Mouse (Mus musculus) limb, embryonic 10.5 days (tissue): ENCODE measurements around the gene Tbc1d8. TPM values are rescaled to one million over a fixed set of nuclear protein-coding genes. Genes with fewer than 3 reads are reported as not detected.

ENCODE experiments used
- DNase-seq: peaks from one replicate; pipeline ENCODE4 v3.0.0-alpha.2; 2017; ENCODE audit warnings: low spot score
- H3K27ac ChIP-seq: fragments of 300-500 bp; sonication (generic); 2 replicates; pipeline ENCODE4 v1.5.1; 2016; ENCODE audit warnings: mild to moderate bottlenecking
- H3K27me3 ChIP-seq: fragments of 300-500 bp; sonication (generic); 2 replicates; pipeline ENCODE4 v1.6.1; 2016; ENCODE audit warnings: low read depth, mild to moderate bottlenecking; ENCODE audit not compliant: poor library complexity, severe bottlenecking
- H3K36me3 ChIP-seq: fragments of 300-500 bp; sonication (generic); 2 replicates; pipeline ENCODE4 v1.6.1; 2016; ENCODE audit warnings: mild to moderate bottlenecking, moderate library complexity
- H3K4me1 ChIP-seq: fragments of 300-500 bp; sonication (generic); 2 replicates; pipeline ENCODE4 v1.6.1; 2016
- H3K4me3 ChIP-seq: fragments of 300-500 bp; sonication (generic); 2 replicates; pipeline ENCODE4 v1.5.1; 2016; ENCODE audit warnings: mild to moderate bottlenecking, moderate library complexity
- H3K9me3 ChIP-seq: fragments of 300-500 bp; sonication (generic); replicated peaks from 2 replicates; pipeline ENCODE4 v1.6.1; 2016; ENCODE audit warnings: mild to moderate bottlenecking
- WGBS: fragments of 180-500 bp; shearing (Covaris S2); methylation state at CpG from one replicate; pipeline ENCODE4 v1.1.7; 2016; 5-methylcytosine and 5-hydroxymethylcytosine counted together
- polyA plus RNA-seq: library from polyadenylated mRNA; unstranded; fragments of >200 nt; fragmentation: Nextera tagmentation; extraction: Ambion mirVana; gene quantifications from 2 replicates; pipeline ENCODE4 v1.2.1, GENCODE M21; 2016

Gene Tbc1d8
- polyA plus RNA-seq, 1 experiment from 2014 or later, result 5.1 TPM

- DNase-seq, result no peak
- WGBS, result 84% methylated on average over 5 of the region's 5 CpGs
- Histone ChIP-seq H3K4me3 (no peak overlapping the region), H3K27me3 (no peaks in the 10 kb centered on the region), H3K27ac (no peak overlapping the region), H3K9me3 (no peaks in the 10 kb centered on the region), H3K36me3 (peaks cover 22% of the 10 kb centered on the region), H3K4me1 (no peaks in the 10 kb centered on the region)
Measured at GRCm38 (mm10) chr1:39379021-39379420, 99.5 kb downstream of the Tbc1d8 start.

GRCm38 (mm10) chr1:39378540-39378939 is 100.0 kb downstream of the Tbc1d8 start:
- no peak for DNase-seq
- Histone ChIP-seq H3K36me3 (peaks cover 26% of the 10 kb centered on the region), H3K9me3 (no peaks in the 10 kb centered on the region), H3K27ac (no peak overlapping the region), H3K27me3 (no peaks in the 10 kb centered on the region), H3K4me1 (no peaks in the 10 kb centered on the region), H3K4me3 (no peak overlapping the region)
- WGBS, result 78% methylated on average over 1 of the region's 1 CpGs

- no peaks in the 10 kb centered on the region for H3K4me1 ChIP-seq
- DNase-seq, result no peak
- no peak overlapping the region for H3K27ac ChIP-seq
- H3K9me3 ChIP-seq, result no peaks in the 10 kb centered on the region
- WGBS, result 89% methylated on average over 9 of the region's 9 CpGs
- H3K4me3 ChIP-seq, result no peak overlapping the region
- peaks cover 44% of the 10 kb centered on the region for H3K36me3 ChIP-seq
- no peaks in the 10 kb centered on the region for H3K27me3 ChIP-seq
Measured at GRCm38 (mm10) chr1:39376726-39377240, 101.8 kb downstream of the Tbc1d8 start.

- Histone ChIP-seq H3K27ac (no peak overlapping the region), H3K4me1 (no peaks in the 10 kb centered on the region), H3K27me3 (no peaks in the 10 kb centered on the region), H3K9me3 (no peaks in the 10 kb centered on the region), H3K36me3 (peaks cover 51% of the 10 kb centered on the region), H3K4me3 (no peak overlapping the region)
- DNase-seq, result no peak
- WGBS, result 89% methylated on average over 7 of the region's 7 CpGs
Measured at GRCm38 (mm10) chr1:39376121-39376520, 102.4 kb downstream of the Tbc1d8 start.

- Histone ChIP-seq H3K9me3 (no peaks in the 10 kb centered on the region), H3K36me3 (peaks cover 69% of the 10 kb centered on the region), H3K27me3 (no peaks in the 10 kb centered on the region), H3K4me1 (peaks cover 3% of the 10 kb centered on the region), H3K4me3 (no peak overlapping the region), H3K27ac (no peak overlapping the region)
- 88% methylated on average over 5 of the region's 5 CpGs for WGBS
- DNase-seq, result no peak
Measured at GRCm38 (mm10) chr1:39374231-39374809, 104.2 kb downstream of the Tbc1d8 start.

- Histone ChIP-seq H3K9me3 (no peaks in the 10 kb centered on the region), H3K36me3 (peaks cover 75% of the 10 kb centered on the region), H3K4me3 (no peak overlapping the region), H3K27ac (no peak overlapping the region), H3K27me3 (no peaks in the 10 kb centered on the region), H3K4me1 (peaks cover 9% of the 10 kb centered on the region)
- DNase-seq, result no peak
- 66% methylated on average over 4 of the region's 4 CpGs for WGBS
Measured at GRCm38 (mm10) chr1:39373378-39373777, 105.2 kb downstream of the Tbc1d8 start.

GRCm38 (mm10) chr1:39372220-39372843 is 106.2 kb downstream of the Tbc1d8 start:
- H3K36me3 ChIP-seq, result peaks cover 72% of the 10 kb centered on the region
- H3K27me3 ChIP-seq, result no peaks in the 10 kb centered on the region
- no peaks in the 10 kb centered on the region for H3K9me3 ChIP-seq
- no peak overlapping the region for H3K4me3 ChIP-seq
- H3K4me1 ChIP-seq, result peaks cover 9% of the 10 kb centered on the region
- no peak overlapping the region for H3K27ac ChIP-seq
- WGBS, result 89% methylated on average over 8 of the region's 8 CpGs
- no peak for DNase-seq

- WGBS, result 92% methylated on average over 6 of the region's 6 CpGs
- H3K9me3 ChIP-seq, result no peaks in the 10 kb centered on the region
- H3K36me3 ChIP-seq, result peaks cover 59% of the 10 kb centered on the region
- H3K4me3 ChIP-seq, result no peak overlapping the region
- H3K27ac ChIP-seq, result no peak overlapping the region
- no peaks in the 10 kb centered on the region for H3K27me3 ChIP-seq
- DNase-seq, result no peak
- H3K4me1 ChIP-seq, result peaks cover 16% of the 10 kb centered on the region
Measured at GRCm38 (mm10) chr1:39370431-39370830, 108.1 kb downstream of the Tbc1d8 start.

GRCm38 (mm10) chr1:39368267-39368841 is 110.2 kb downstream of the Tbc1d8 start:
- H3K4me3 ChIP-seq, result peak overlapping the region; percentile 92
- peaks cover 46% of the 10 kb centered on the region for H3K36me3 ChIP-seq
- H3K27ac ChIP-seq, result peak overlapping the region; percentile 95
- H3K9me3 ChIP-seq, result no peaks in the 10 kb centered on the region
- H3K27me3 ChIP-seq, result no peaks in the 10 kb centered on the region
- peak; percentile 62 for DNase-seq
- H3K4me1 ChIP-seq, result peaks cover 16% of the 10 kb centered on the region
- under 1% methylated on average over 34 of the region's 34 CpGs for WGBS

- peak within 1 kb of the TSS; percentile 95 for H3K27ac ChIP-seq
- H3K9me3 ChIP-seq, result no peaks in the 10 kb centered on the region
- H3K4me3 ChIP-seq, result peak within 1 kb of the TSS; percentile 92
- H3K4me1 ChIP-seq, result peaks cover 16% of the 10 kb centered on the region
- H3K27me3 ChIP-seq, result no peaks in the 10 kb centered on the region
- peaks cover 40% of the 10 kb centered on the region for H3K36me3 ChIP-seq
- WGBS, result under 1% methylated on average over 61 of the region's 62 CpGs
- peak; percentile 95 for DNase-seq
Measured at GRCm38 (mm10) chr1:39367601-39368266, 110.8 kb downstream of the Tbc1d8 start, which contains the start of gene Rpl31. TSS of gene Rpl31 (plus strand) at chr1:39367842.

GRCm38 (mm10) chr1:39367045-39367444 is 111.5 kb downstream of the Tbc1d8 start:
- WGBS, result 26% methylated on average over 6 of the region's 6 CpGs
- Histone ChIP-seq H3K4me3 (peak overlapping the region; percentile 92), H3K4me1 (peaks cover 18% of the 10 kb centered on the region), H3K27me3 (no peaks in the 10 kb centered on the region), H3K27ac (peak overlapping the region; percentile 95), H3K36me3 (peaks cover 33% of the 10 kb centered on the region), H3K9me3 (no peaks in the 10 kb centered on the region)
- no peak for DNase-seq

- peaks cover 12% of the 10 kb centered on the region; the same call in 1 of the 2 replicates for H3K27me3 ChIP-seq
- WGBS, result 66% methylated on average over 1 of the region's 1 CpGs
- no peak overlapping the region for H3K4me3 ChIP-seq
- H3K9me3 ChIP-seq, result no peaks in the 10 kb centered on the region
- H3K27ac ChIP-seq, result no peak overlapping the region
- peaks cover 23% of the 10 kb centered on the region for H3K4me1 ChIP-seq
- H3K36me3 ChIP-seq, result peaks cover 18% of the 10 kb centered on the region
- no peak for DNase-seq
Measured at GRCm38 (mm10) chr1:39365562-39365961, 113.0 kb downstream of the Tbc1d8 start.

- no peak overlapping the region for H3K27ac ChIP-seq
- H3K4me1 ChIP-seq, result peaks cover 15% of the 10 kb centered on the region
- H3K9me3 ChIP-seq, result no peaks in the 10 kb centered on the region
- H3K36me3 ChIP-seq, result no peaks in the 10 kb centered on the region
- no peak overlapping the region for H3K4me3 ChIP-seq
- no peak for DNase-seq
- peaks cover 15% of the 10 kb centered on the region; the same call in 1 of the 2 replicates for H3K27me3 ChIP-seq
- WGBS, result 58% methylated on average over 7 of the region's 7 CpGs
Measured at GRCm38 (mm10) chr1:39362515-39362893, 116.1 kb downstream of the Tbc1d8 start.
